Mouse (Mus musculus) CD8-positive naive resting alpha-beta T cell, adult 2 months (primary cell): ENCODE data around the gene Ctla4.

Experiments
- DNase-seq, 2 experiments: peaks; one replicate each; pipeline ENCODE4 v3.0.0; 2022; ENCODE audit warnings: low read depth in 2 of 2, low spot score in 2 of 2

Gene Ctla4

DNA sequence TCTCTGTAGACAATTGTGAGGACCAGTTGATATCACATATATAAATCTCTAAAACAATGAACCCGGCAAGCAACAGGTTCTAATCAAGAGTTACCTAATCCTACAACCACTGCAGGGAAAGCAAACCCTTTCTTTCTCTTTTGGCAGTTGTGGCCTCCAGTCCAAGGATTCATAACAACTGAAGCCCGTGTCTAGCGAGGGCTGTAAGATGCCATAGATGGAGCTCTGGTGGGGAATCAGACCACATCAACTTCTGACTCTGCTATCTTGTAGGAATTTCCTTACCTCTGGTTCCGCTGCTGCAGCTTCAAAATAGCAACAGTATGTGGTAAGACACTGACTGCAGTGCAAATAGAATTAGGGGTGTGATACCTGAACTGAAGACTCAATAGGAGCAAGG lies 72.4 kb downstream of the Ctla4 start:
- no peak for DNase-seq

DNA sequence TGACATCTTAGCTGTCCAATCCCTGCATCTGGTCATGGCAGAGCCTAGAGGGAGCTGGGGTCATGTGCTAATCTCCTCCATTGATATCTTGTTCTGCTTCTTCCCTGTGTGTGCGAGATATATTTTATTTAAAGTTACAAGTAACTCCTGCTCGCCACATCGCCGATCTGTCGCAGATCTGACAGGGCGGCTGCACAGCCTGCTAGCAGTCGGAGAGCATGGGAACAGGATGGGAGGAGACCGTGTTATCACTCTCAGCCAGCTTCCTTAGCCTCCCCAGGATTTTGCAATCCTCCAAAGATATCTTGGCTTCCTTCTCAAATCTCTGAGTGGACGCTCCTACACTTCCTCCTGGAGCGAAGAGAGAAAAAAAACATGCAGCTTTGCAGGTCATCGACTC lies 73.7 kb downstream of the Ctla4 start:
- DNase-seq, result no peak

DNA sequence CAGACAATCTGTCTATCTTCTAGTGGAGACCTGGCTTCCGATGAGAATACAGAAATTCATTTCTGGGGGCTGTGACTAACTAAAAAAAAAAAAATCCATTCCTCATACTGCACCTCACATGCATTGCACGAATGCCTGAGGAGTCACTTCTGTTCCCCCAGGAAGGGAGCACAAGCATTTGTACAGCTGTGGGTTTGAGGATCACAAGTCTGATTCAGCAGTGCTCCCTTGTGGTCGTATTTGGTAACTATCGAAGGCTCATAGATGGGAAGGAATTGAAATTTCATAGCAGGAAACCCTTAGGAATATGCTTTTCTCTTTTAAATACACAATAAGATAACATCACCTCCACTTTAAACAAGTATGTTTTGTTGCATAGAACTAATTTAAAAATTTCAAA lies 74.3 kb downstream of the Ctla4 start:
- peak in 1 of 2 experiments; percentile 50 for DNase-seq

DNA sequence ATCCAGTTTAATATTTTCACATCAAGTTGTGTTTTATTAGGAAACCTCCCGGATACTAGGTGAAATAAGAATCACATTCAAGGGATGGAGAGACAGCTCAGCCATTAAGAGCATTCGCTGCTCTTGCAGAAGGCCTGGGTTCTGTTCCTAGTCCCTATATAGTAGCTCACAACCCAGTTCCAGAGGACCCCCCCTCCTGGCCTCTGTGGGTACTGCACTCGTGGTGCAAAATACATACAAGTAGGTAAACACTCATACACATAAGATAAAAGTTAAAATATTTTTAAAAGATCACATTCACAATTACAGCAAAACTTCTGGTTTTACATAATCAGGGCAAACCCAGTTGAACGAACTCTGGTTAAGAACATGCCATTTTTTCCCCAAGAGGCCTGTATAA lies 75.3 kb downstream of the Ctla4 start:
- no peak for DNase-seq
